Mouse (Mus musculus) forelimb bud, embryonic 11.5 days (tissue): ENCODE results near the gene Znhit3.

ENCODE experiments used
- DNase-seq: peaks from one replicate; pipeline ENCODE4 v3.0.0-alpha.2; 2012; ENCODE audit warnings: low read depth, low spot score

Znhit3 gene

GRCm38 (mm10) chr11:84920981-84921380 lies 4.8 kb upstream of the Znhit3 start:
- no peak for DNase-seq

GRCm38 (mm10) chr11:84919951-84920350 lies 3.8 kb upstream of the Znhit3 start:
- no peak for DNase-seq

DNA sequence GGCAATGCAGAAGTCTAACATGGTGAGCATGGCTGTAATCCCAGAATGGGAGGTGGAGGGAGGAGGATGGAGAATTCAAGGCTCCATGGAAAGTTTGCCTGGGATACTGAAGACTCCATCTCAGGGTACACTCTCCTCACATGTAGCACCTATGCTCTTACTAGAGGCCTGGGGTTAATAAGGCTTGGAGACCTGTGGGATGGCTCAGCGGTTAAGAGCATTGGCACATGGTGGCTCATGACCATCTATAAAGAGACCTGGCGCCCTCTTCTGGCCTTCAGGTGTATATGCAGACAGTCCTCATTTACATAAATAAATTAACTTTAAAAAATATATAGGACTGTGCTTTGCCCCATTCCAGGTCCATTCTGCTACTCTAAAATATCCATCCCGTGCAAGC lies 3.1 kb upstream of the Znhit3 start:
- peak; percentile 26 for DNase-seq

DNA sequence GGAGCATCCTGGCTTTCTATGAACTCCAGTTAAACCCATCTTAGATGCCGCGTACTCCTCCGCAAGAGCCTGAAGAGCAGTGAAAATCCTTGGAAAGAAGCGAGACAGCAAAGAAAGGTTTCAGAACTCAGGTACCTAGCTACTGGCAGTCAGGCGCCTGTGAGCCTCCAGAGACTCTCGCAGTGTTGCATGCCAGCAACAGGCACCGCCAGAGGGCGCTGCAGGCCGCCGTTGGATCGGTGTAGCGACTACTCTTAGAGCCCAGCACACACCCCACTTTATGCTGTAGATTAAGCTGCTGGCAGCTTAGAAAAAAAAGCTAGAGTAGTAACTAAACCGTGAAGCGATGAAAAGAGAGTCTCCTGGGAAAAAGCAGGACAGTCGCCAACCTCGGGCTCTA lies 2.3 kb upstream of the Znhit3 start:
- DNase-seq, result peak; percentile 82

- no peak for DNase-seq
These were observed 636 bp upstream of the Znhit3 start for GRCm38 (mm10) chr11:84916703-84917300.

DNA sequence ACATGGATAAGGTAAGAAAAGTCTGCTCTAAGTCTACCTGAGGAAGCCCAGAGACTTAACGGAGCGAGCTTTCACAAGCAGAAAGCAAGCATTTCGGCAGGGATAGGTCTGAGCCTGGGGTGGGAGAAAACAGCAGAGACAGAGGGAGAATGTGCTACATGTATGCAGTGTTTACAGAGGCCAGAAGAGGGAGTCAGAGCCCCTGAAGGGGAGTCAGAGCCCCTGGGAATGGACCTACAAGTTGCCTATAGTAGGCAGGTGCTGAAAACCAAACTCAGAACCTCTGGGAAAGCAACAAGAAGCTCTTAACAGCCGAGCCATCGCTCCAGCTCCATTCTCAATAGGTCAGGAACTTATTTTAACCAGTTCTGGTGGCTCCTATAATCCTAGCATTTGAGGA lies 1.5 kb downstream of the Znhit3 start:
- DNase-seq, result no peak

DNA sequence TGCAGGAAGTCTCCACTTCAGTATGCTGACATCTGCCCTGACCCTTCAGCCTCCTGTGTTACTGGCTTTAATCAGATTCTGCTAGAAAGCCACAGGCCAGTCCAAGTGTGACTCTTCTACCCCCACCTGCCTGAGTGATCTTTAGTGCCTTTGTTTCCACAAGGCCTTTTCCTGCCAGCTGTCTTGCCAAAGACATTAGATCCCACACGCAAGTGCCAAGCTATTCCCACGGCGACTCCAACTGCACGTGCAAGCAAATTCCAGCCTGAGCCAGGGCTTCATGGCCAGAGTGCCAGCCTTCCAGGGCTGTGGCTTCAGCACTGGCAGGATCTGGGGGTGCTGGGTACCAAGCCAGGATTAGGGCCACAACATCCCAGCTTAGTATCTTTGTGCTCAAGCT lies 5.8 kb downstream of the Znhit3 start:
- DNase-seq, result no peak

DNA sequence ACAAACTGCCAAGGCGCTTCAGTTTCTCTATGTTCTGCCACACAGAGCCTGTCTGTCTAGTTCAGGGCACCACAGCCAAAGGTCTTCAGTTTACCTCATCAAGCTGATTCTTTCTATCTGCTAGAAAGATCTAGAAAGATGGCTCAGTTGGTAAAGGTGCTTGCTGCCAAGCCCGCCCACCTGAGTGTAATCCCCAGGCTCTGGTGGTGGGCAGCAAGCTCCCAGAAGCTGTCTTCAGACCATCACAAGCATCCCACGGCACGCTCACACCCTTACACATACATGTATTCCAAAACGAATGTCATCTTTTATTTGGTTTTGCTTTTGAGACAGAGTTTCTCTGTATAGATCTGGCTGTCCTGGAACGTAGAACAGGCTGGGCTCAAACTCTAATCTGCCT lies 7.7 kb downstream of the Znhit3 start:
- DNase-seq, result no peak

GRCm38 (mm10) chr11:84907081-84907480 lies 9.1 kb downstream of the Znhit3 start:
- DNase-seq, result no peak

- DNase-seq, result no peak
These were observed 11.5 kb downstream of the Znhit3 start for GRCm38 (mm10) chr11:84904597-84905144.

DNA sequence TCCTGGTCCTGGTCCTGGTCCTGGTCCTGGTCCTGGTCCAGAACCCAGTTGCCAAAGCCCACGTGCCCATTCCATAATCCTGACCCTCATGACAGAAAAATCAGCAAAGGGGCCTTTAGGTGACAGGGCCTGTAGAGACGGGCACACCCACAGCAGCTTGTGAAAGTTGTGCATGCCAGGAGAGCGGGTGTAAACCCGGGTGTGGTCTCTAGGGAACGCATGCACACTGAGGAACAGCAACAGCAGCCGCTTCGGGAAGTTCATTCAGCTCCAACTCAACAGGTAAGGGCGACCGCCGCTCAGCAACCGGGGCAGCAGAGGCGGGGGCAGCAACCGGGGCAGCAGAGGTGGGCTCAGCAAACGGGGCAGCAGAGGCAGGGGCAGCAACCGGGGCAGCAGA lies 23.1 kb downstream of the Znhit3 start:
- no peak for DNase-seq

DNA sequence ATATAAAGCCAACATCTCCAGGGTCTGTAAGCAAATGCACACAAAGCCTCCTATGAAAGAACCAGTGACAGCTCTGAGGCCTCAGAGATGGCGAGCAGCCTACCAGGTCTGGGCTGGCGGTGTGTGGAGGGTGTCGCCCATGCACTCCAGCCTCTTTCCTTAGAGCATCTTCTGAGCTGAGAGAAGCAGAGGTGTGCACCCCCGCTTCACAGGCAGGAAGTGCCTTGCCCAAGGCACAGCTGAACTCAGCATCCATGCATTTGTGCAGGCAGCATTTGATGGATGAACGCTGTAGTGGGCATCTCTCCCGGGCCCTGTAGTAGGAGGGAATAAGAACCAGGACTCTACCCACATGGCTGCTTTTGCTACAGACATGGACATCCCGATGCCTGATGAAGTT lies 24.5 kb downstream of the Znhit3 start:
- no peak for DNase-seq

DNA sequence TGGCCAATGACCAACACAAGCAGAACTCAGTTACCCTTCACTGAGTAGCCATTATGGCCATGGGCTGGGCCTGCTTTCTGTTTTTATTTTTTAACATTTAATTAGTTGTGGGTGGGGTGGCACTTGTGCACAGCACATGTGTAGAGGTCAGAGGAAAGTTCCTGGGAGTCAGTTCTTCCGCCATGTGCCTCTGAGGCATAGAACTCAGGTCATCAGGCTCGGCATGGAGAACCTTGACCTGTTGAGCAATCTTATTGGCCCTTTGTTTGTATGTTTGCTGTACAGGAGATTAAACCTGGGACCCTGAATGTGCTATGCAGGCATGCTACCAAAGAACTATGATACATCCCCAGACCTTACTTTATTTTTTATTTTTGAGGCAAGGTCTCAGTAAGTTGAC lies 26.7 kb downstream of the Znhit3 start:
- DNase-seq, result no peak

- no peak for DNase-seq
These were observed 28.1 kb downstream of the Znhit3 start for GRCm38 (mm10) chr11:84888025-84888424.

DNA sequence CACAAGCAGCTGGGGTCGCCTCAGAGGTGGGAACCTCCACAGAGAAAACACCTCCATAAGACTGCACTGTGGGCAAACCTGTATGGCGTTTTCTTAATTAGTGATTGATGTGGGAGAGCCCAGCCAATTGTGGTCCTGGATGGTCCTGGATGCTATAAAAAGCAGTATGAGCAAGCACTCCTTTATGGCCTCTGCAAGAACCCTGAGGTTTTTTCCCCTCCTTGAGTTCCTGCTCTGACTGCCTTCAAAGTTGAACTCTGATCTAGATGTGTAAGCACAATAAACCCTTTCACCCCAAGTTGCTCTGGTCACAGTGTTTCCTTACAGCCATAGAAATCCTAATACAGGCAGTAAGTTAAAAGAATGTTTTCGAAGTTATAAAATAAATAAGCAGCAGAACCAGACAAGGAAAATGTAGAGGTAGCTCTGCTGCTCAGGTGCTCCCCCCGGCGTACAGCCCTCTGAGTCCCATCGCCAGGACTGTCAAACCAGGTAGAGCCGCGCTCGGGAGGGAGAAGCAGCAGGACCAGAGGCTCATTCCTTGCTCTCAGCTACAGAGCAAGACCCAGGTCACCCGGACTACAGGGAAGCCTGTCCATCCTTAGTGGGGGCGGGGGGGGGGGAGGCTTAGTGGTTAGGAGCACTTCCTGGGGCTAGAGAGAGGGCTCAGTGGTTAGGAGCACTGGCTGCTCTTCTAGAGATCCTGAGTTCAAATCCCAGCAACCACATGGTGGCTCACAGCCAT lies 29.2 kb downstream of the Znhit3 start:
- no peak for DNase-seq

DNA sequence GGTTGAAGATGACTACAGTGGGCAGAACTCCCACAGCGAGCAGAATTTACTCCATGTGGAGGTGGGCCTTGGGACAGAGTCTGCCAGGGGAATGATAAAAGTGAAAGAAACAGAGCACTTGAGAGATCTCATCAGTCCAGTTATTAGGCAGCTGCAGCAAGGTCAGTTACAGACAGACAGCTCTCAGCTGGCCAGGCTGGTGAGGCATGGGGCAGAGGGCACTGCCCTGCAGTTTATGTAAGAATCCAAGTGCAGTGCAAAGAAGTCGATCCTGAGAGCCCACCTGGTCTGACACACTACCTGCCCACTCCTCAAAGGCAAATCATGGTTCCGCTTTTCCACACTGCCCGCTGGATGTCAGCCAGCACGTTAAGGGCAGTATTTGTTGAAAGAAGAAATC lies 29.9 kb downstream of the Znhit3 start:
- DNase-seq, result no peak

GRCm38 (mm10) chr11:84885238-84885637 lies 30.9 kb downstream of the Znhit3 start:
- DNase-seq, result no peak

DNA sequence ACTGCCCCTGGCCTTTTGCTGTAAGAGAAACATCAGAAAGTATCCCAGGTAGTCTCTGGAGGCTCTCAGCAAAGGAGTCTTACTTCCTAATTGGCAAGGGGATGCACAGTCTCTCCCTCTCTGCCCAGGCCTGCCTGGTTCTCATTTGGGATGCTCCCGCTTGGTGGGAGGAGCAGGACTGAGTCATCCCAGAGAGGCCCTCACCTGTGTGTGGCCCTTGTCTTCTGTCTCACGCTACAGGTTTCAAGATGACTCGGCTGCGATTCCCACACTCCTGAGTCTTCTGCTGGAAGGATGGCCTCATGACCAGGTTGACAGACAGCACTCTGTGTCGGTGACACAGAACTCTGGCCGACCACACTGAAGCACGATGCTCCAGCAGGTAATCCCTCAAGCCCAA lies 33.8 kb downstream of the Znhit3 start:
- DNase-seq, result no peak

DNA sequence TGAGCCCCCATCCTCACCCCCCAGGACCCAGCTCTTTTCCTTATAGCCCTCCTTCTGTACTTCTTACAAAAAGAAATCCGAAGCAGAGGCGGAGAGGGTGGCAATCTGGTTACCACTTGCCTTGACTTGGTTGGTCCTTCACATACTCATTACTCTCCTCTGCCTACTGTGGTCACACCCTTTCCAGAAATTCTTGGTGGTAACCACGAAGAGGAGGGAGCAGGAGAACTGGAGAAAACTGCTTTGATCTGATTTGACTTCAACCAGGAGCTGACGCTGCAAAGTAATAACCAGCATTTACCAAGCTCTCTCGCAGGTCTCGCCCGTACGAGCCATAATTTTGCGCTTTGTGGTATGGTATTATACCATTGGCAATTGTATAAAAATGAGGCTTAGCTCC lies 35.2 kb downstream of the Znhit3 start:
- DNase-seq, result no peak

DNA sequence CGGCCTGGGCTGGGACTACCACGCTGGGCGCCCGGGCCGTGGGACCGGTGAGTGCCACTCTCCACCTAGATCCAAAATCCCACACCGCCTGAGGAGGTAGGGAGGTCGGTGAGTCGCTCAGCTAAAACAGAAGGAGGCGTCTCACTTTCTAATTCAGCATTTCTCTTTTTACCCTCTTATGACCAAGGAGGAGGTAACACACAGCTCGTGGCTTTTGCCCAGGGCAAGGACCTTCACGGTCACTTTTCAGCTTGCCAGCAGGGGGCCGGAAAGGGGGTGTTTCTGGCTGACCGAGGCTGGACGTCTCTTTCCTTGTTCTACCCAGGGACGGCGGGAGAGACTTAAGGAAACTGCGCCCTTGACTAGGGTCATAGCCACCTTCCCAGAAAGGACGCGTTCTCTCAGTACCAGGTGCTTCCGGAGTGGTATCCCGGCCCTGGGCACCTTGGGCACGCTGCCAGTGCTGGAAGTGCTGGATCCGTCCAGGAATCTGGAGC lies 35.7 kb downstream of the Znhit3 start:
- DNase-seq, result peak; percentile 45

DNA sequence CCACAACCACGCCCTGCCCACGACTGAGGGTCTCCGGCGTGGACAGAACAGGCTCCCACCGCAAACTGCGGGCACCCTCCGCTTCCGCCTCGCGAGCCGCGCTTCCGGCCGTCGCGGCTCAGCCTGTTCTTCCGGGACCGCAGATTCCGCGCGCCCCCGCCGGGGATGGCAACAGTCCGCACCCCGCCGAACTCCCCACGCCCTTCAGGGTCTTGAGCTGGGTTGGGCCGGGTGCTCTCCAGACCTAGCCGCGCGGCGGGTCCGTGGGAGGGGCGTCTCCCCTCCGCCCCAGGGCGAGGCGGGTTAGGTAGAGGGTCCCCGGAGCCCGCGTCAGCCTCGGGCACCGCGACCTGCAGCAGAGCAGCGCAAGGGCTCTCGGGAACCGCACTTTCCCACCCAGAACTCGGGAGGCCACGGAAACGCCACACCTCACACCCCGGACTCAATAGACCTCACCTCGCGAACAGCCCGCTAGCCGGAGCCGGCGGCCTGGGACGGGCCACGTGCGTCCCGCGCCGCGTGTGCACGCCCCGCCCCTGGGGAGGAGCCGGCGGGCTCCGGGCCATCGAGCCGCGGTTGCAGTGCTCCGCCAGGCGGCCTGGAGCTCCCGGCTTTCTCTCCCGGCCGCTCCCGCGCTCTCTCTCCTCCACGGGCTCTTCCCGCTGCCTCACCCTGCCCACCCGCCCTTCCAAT lies 36.2 kb downstream of the Znhit3 start, which contains the start of the genes Myo19 and Pigw:
TSS of gene Myo19 (plus strand) at position 377 of the 693 bp plus-strand sequence.
TSS of gene Pigw (minus strand) at position 514 of the 693 bp plus-strand sequence.
- DNase-seq, result peak; percentile 72
